Mouse (Mus musculus) midbrain, embryonic 16.5 days (tissue): Measurements from ENCODE around the gene Prune2. TPM values are rescaled to one million over a fixed set of nuclear protein-coding genes. Genes with fewer than 3 reads are reported as not detected.

ENCODE experiments used
- ATAC-seq: fragments of 200-750 bp; cut with Nextera tagmentation; 2 replicates; pipeline ENCODE4 v1.8.0; 2017; ENCODE audit warnings: moderate TSS enrichment
- H3K27ac ChIP-seq: fragments of 300-500 bp; sonication (generic); 2 replicates; pipeline ENCODE4 v1.5.1; 2014; ENCODE audit warnings: mild to moderate bottlenecking, low read length, mixed read lengths
- H3K27me3 ChIP-seq: fragments of 300-500 bp; sonication (generic); 2 replicates; pipeline ENCODE4 v1.6.1; 2014; ENCODE audit warnings: low read depth, low read length, mixed read lengths; ENCODE audit not compliant: control insufficient read depth, insufficient read depth
- H3K36me3 ChIP-seq: fragments of 300-500 bp; sonication (generic); 2 replicates; pipeline ENCODE4 v1.6.1; 2014; ENCODE audit warnings: mild to moderate bottlenecking, low read length, moderate library complexity, mixed read lengths; ENCODE audit not compliant: control insufficient read depth, insufficient read depth
- H3K4me1 ChIP-seq: fragments of 300-500 bp; sonication (generic); 2 replicates; pipeline ENCODE4 v1.6.1; 2014; ENCODE audit warnings: mild to moderate bottlenecking, low read length, mixed read lengths; ENCODE audit not compliant: control insufficient read depth, insufficient read depth
- H3K4me2 ChIP-seq: fragments of 300-500 bp; sonication (generic); 2 replicates; pipeline ENCODE4 v1.6.1; 2014; ENCODE audit warnings: mild to moderate bottlenecking, low read length, mixed read lengths
- H3K4me3 ChIP-seq: fragments of 300-500 bp; sonication (generic); 2 replicates; pipeline ENCODE4 v1.5.1; 2014; ENCODE audit warnings: low read depth, mild to moderate bottlenecking, low read length, moderate library complexity, mixed read lengths
- H3K9ac ChIP-seq: fragments of 300-500 bp; sonication (generic); 2 replicates; pipeline ENCODE4 v1.6.1; 2014; ENCODE audit warnings: low read depth, low read length, mixed read lengths
- H3K9me3 ChIP-seq: fragments of 300-500 bp; sonication (generic); replicated peaks from 2 replicates; pipeline ENCODE4 v1.6.1; 2014; ENCODE audit warnings: mild to moderate bottlenecking, low read length, mixed read lengths; ENCODE audit not compliant: control insufficient read depth, poor library complexity, severe bottlenecking
- WGBS: fragments of 180-500 bp; shearing (Covaris S2); extraction: QIAGEN DNeasy Blood & Tissue Kit; methylation state at CpG from one replicate; pipeline ENCODE4 v1.1.7; 2014; 5-methylcytosine and 5-hydroxymethylcytosine counted together
- polyA plus RNA-seq: library from polyadenylated mRNA; unstranded; fragments of >200 nt; fragmentation: Nextera tagmentation; extraction: Ambion mirVana; gene quantifications from 2 replicates; pipeline ENCODE4 v1.2.1, GENCODE M21; 2015

Prune2 gene
- polyA plus RNA-seq, 1 experiment from 2014 or later, result 8.0 TPM

GRCm38 (mm10) chr19:17150064-17150463 is 194.1 kb downstream of the Prune2 start:
- 84% methylated on average over 7 of the region's 7 CpGs for WGBS
- Histone ChIP-seq H3K9ac (no peak overlapping the region), H3K4me2 (no peak overlapping the region), H3K9me3 (no peaks in the 10 kb centered on the region), H3K36me3 (no peaks in the 10 kb centered on the region), H3K27ac (no peak overlapping the region), H3K4me1 (no peaks in the 10 kb centered on the region), H3K27me3 (no peaks in the 10 kb centered on the region), H3K4me3 (no peak overlapping the region)
- no peak for ATAC-seq

- H3K4me2 ChIP-seq, result no peak overlapping the region
- ATAC-seq, result no peak
- H3K4me1 ChIP-seq, result no peaks in the 10 kb centered on the region
- H3K9me3 ChIP-seq, result no peaks in the 10 kb centered on the region
- H3K36me3 ChIP-seq, result no peaks in the 10 kb centered on the region
- WGBS, result 94% methylated on average over 6 of the region's 6 CpGs
- H3K27ac ChIP-seq, result no peak overlapping the region
- H3K27me3 ChIP-seq, result no peaks in the 10 kb centered on the region
- no peak overlapping the region for H3K4me3 ChIP-seq
- no peak overlapping the region for H3K9ac ChIP-seq
These were observed 195.9 kb downstream of the Prune2 start for GRCm38 (mm10) chr19:17151781-17152180.

GRCm38 (mm10) chr19:17152461-17152860 is 196.5 kb downstream of the Prune2 start:
- no peaks in the 10 kb centered on the region for H3K4me1 ChIP-seq

GRCm38 (mm10) chr19:17153911-17154639 is 198.2 kb downstream of the Prune2 start:
- WGBS, result 78% methylated on average over 11 of the region's 11 CpGs
- Histone ChIP-seq H3K9ac (no peak overlapping the region), H3K36me3 (no peaks in the 10 kb centered on the region), H3K4me1 (no peaks in the 10 kb centered on the region), H3K27ac (no peak overlapping the region), H3K9me3 (no peaks in the 10 kb centered on the region), H3K27me3 (no peaks in the 10 kb centered on the region), H3K4me3 (no peak overlapping the region), H3K4me2 (no peak overlapping the region)
- 0 out of 2 replicates have a peak, but pooled peaks have one; percentile 36 for ATAC-seq

More at GRCm38 (mm10) chr19:17152461-17152860, 196.5 kb downstream of the Prune2 start:
- Histone ChIP-seq H3K9ac (no peak overlapping the region), H3K9me3 (no peaks in the 10 kb centered on the region), H3K4me2 (no peak overlapping the region), H3K4me3 (no peak overlapping the region), H3K36me3 (no peaks in the 10 kb centered on the region), H3K27me3 (no peaks in the 10 kb centered on the region), H3K27ac (no peak overlapping the region)
- 91% methylated on average over 7 of the region's 7 CpGs for WGBS
- ATAC-seq, result no peak

- WGBS, result 91% methylated on average over 2 of the region's 2 CpGs
- Histone ChIP-seq H3K27me3 (no peaks in the 10 kb centered on the region), H3K27ac (no peak overlapping the region), H3K4me1 (no peaks in the 10 kb centered on the region), H3K4me3 (no peak overlapping the region), H3K9ac (no peak overlapping the region), H3K36me3 (no peaks in the 10 kb centered on the region), H3K4me2 (no peak overlapping the region), H3K9me3 (no peaks in the 10 kb centered on the region)
- no peak for ATAC-seq
These were observed 199.3 kb downstream of the Prune2 start for GRCm38 (mm10) chr19:17155216-17155615.

- Histone ChIP-seq H3K4me1 (no peaks in the 10 kb centered on the region), H3K9ac (no peak overlapping the region), H3K36me3 (no peaks in the 10 kb centered on the region), H3K4me2 (no peak overlapping the region), H3K27ac (no peak overlapping the region), H3K9me3 (no peaks in the 10 kb centered on the region), H3K27me3 (no peaks in the 10 kb centered on the region), H3K4me3 (no peak overlapping the region)
- 0 out of 2 replicates have a peak, but pooled peaks have one; percentile 39 for ATAC-seq
- 64% methylated on average over 2 of the region's 2 CpGs for WGBS
These were observed 203.8 kb downstream of the Prune2 start for GRCm38 (mm10) chr19:17159676-17160075.

GRCm38 (mm10) chr19:17160231-17160630 is 204.3 kb downstream of the Prune2 start:
- H3K27me3 ChIP-seq, result no peaks in the 10 kb centered on the region
- no peaks in the 10 kb centered on the region for H3K9me3 ChIP-seq
- H3K4me1 ChIP-seq, result no peaks in the 10 kb centered on the region
- no peak for ATAC-seq
- H3K36me3 ChIP-seq, result no peaks in the 10 kb centered on the region
- no peak overlapping the region for H3K27ac ChIP-seq
- 50% methylated on average over 2 of the region's 2 CpGs for WGBS
- H3K9ac ChIP-seq, result no peak overlapping the region
- no peak overlapping the region for H3K4me2 ChIP-seq
- H3K4me3 ChIP-seq, result no peak overlapping the region

- Histone ChIP-seq H3K4me1 (no peaks in the 10 kb centered on the region), H3K9ac (no peak overlapping the region), H3K4me3 (no peak overlapping the region), H3K27me3 (no peaks in the 10 kb centered on the region), H3K9me3 (no peaks in the 10 kb centered on the region), H3K27ac (no peak overlapping the region), H3K36me3 (no peaks in the 10 kb centered on the region), H3K4me2 (no peak overlapping the region)
- 25% methylated on average over 13 of the region's 13 CpGs for WGBS
- ATAC-seq, result peak; percentile 11; the same call in 1 of the 2 replicates
These were observed 207.6 kb downstream of the Prune2 start for GRCm38 (mm10) chr19:17163511-17163953.

GRCm38 (mm10) chr19:17166288-17166687 is 210.4 kb downstream of the Prune2 start:
- 90% methylated on average over 7 of the region's 7 CpGs for WGBS
- H3K27ac ChIP-seq, result no peak overlapping the region
- H3K9me3 ChIP-seq, result no peaks in the 10 kb centered on the region
- H3K36me3 ChIP-seq, result no peaks in the 10 kb centered on the region
- H3K9ac ChIP-seq, result no peak overlapping the region
- ATAC-seq, result no peak
- H3K4me1 ChIP-seq, result no peaks in the 10 kb centered on the region
- H3K4me3 ChIP-seq, result no peak overlapping the region
- no peak overlapping the region for H3K4me2 ChIP-seq
- H3K27me3 ChIP-seq, result no peaks in the 10 kb centered on the region
